Mouse (Mus musculus): ENCODE measurements around the gene Rcc1l. TPM values are rescaled to one million over a fixed set of nuclear protein-coding genes. Genes with fewer than 3 reads are reported as not detected.

Gene Rcc1l
- polyA plus RNA-seq, 1 experiment from 2014 or later = 14.7 TPM

DNA sequence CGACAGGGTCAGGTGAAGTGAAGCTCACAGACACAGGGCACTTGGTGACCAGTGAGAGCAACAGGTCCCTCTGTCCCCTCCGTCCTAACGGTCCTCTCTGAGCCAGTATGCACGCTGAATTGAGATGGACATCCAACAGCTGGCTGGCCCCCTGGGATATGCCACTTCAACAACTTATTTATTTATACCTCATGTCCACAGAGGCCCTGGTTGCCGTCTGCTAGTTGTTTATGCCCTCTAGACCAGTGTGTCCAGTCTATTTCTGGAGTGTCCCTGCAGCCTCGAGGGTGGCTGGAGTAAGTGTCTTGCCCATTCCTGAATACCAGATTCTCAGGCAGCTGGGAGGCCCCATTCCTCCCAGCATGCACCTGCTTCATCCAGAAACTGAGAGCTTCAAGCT, 52.7 kb downstream of the Rcc1l start:
- peaks cover 8% of the 10 kb centered on the region; the same call in 1 of the 2 replicates for H3K4me1 ChIP-seq (replicated peaks; ENCODE audit: control insufficient read depth, insufficient read depth, low read length)
- no peaks in the 10 kb centered on the region for H3K9me3 ChIP-seq (ENCODE audit: control insufficient read depth)
- ATAC-seq = no peak
- H3K27me3 ChIP-seq (replicated peaks; ENCODE audit: control insufficient read depth, insufficient read depth, low read length) = no peaks in the 10 kb centered on the region
- no peak for TF ChIP-seq CTCF (IDR thresholded peaks at IDR 0.05; ENCODE audit: low read depth)
- 69% methylated on average over 6 of the region's 6 CpGs for WGBS
- peaks cover 10% of the 10 kb centered on the region for H3K36me3 ChIP-seq (ENCODE audit: control insufficient read depth, insufficient read depth)
- H3K4me3 ChIP-seq (ENCODE audit: low read depth, low read length) = no peak overlapping the region
- H3K9ac ChIP-seq (ENCODE audit: low read depth, low read length) = no peak overlapping the region
- H3K27ac ChIP-seq (ENCODE audit: low read depth, low read length) = no peak overlapping the region
- H3K4me2 ChIP-seq (replicated peaks; ENCODE audit: low read depth) = no peak overlapping the region

DNA sequence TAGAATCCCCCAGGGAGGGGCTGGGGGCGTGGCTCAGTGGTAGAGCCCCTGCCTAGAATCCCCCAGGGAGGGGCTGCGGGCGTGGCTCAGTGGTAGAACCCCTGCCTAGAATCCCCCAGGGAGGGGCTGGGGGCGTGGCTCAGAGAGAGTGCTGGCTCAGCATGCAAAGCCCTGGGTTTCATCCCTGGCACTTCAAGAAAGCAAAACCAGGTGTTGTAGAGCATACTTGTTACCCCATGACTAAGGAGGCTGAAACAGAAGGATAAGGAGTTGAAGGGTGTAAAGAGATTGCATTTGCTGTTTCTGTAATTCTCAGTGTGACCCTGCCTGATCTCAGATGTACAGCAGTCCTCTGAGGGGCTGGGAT, 54.7 kb downstream of the Rcc1l start:
- no peak for TF ChIP-seq CTCF (IDR thresholded peaks at IDR 0.05; ENCODE audit: low read depth)
- Histone ChIP-seq H3K27ac (ENCODE audit: low read depth, low read length) (no peak overlapping the region), H3K4me1 (replicated peaks; ENCODE audit: control insufficient read depth, insufficient read depth, low read length) (peaks cover 10% of the 10 kb centered on the region; the same call in 1 of the 2 replicates), H3K4me3 (ENCODE audit: low read depth, low read length) (no peak overlapping the region), H3K9me3 (ENCODE audit: control insufficient read depth) (no peaks in the 10 kb centered on the region), H3K4me2 (replicated peaks; ENCODE audit: low read depth) (no peak overlapping the region), H3K9ac (ENCODE audit: low read depth, low read length) (no peak overlapping the region), H3K27me3 (replicated peaks; ENCODE audit: control insufficient read depth, insufficient read depth, low read length) (no peaks in the 10 kb centered on the region), H3K36me3 (ENCODE audit: control insufficient read depth, insufficient read depth) (peaks cover 7% of the 10 kb centered on the region)
- ATAC-seq = no peak
- 85% methylated on average over 4 of the region's 4 CpGs for WGBS

GRCm38 (mm10) chr5:134121138-134121892, 55.3 kb downstream of the Rcc1l start:
- Histone ChIP-seq H3K36me3 (ENCODE audit: control insufficient read depth, insufficient read depth) (peaks cover 3% of the 10 kb centered on the region; the same call in 1 of the 2 replicates), H3K4me3 (ENCODE audit: low read depth, low read length) (no peak overlapping the region), H3K9me3 (ENCODE audit: control insufficient read depth) (no peaks in the 10 kb centered on the region), H3K9ac (ENCODE audit: low read depth, low read length) (no peak overlapping the region), H3K27me3 (replicated peaks; ENCODE audit: control insufficient read depth, insufficient read depth, low read length) (no peaks in the 10 kb centered on the region), H3K4me2 (replicated peaks; ENCODE audit: low read depth) (no peak overlapping the region; the same call in 1 of the 2 replicates), H3K27ac (ENCODE audit: low read depth, low read length) (peak overlapping the region; percentile 9; the same call in 1 of the 2 replicates), H3K4me1 (replicated peaks; ENCODE audit: control insufficient read depth, insufficient read depth, low read length) (peaks cover 10% of the 10 kb centered on the region; the same call in 1 of the 2 replicates)
- WGBS = 46% methylated on average over 9 of the region's 9 CpGs
- peak; percentile 81 for ATAC-seq
- TF ChIP-seq CTCF (IDR thresholded peaks at IDR 0.05; ENCODE audit: low read depth) = no peak

GRCm38 (mm10) chr5:134120135-134120534, 56.4 kb downstream of the Rcc1l start:
- H3K4me2 ChIP-seq (replicated peaks; ENCODE audit: low read depth) = no peak overlapping the region
- H3K27me3 ChIP-seq (replicated peaks; ENCODE audit: control insufficient read depth, insufficient read depth, low read length) = no peaks in the 10 kb centered on the region
- no peak overlapping the region for H3K4me3 ChIP-seq (ENCODE audit: low read depth, low read length)
- no peaks in the 10 kb centered on the region for H3K9me3 ChIP-seq (ENCODE audit: control insufficient read depth)
- H3K36me3 ChIP-seq (ENCODE audit: control insufficient read depth, insufficient read depth) = peaks cover 3% of the 10 kb centered on the region; the same call in 1 of the 2 replicates
- TF ChIP-seq CTCF (IDR thresholded peaks at IDR 0.05; ENCODE audit: low read depth) = no peak
- H3K4me1 ChIP-seq (replicated peaks; ENCODE audit: control insufficient read depth, insufficient read depth, low read length) = peaks cover 10% of the 10 kb centered on the region; the same call in 1 of the 2 replicates
- H3K27ac ChIP-seq (ENCODE audit: low read depth, low read length) = peak overlapping the region; percentile 57; the same call in 1 of the 2 replicates
- 92% methylated on average over 3 of the region's 3 CpGs for WGBS
- H3K9ac ChIP-seq (ENCODE audit: low read depth, low read length) = no peak overlapping the region
- ATAC-seq = no peak

- no peak for TF ChIP-seq CTCF (IDR thresholded peaks at IDR 0.05; ENCODE audit: low read depth)
Observed at GRCm38 (mm10) chr5:134119481-134120120, 57.0 kb downstream of the Rcc1l start.

GRCm38 (mm10) chr5:134118798-134119407, 57.7 kb downstream of the Rcc1l start:
- H3K27me3 ChIP-seq (replicated peaks; ENCODE audit: control insufficient read depth, insufficient read depth, low read length) = no peaks in the 10 kb centered on the region
- no peak for TF ChIP-seq CTCF (IDR thresholded peaks at IDR 0.05; ENCODE audit: low read depth)
- no peak overlapping the region for H3K9ac ChIP-seq (ENCODE audit: low read depth, low read length)
- no peaks in the 10 kb centered on the region for H3K9me3 ChIP-seq (ENCODE audit: control insufficient read depth)
- peak overlapping the region; percentile 57 for H3K27ac ChIP-seq (ENCODE audit: low read depth, low read length)
- no peak overlapping the region for H3K4me2 ChIP-seq (replicated peaks; ENCODE audit: low read depth)
- H3K36me3 ChIP-seq (ENCODE audit: control insufficient read depth, insufficient read depth) = peaks cover 3% of the 10 kb centered on the region; the same call in 1 of the 2 replicates
- peaks cover 10% of the 10 kb centered on the region; the same call in 1 of the 2 replicates for H3K4me1 ChIP-seq (replicated peaks; ENCODE audit: control insufficient read depth, insufficient read depth, low read length)
- H3K4me3 ChIP-seq (ENCODE audit: low read depth, low read length) = no peak overlapping the region
- no peak for ATAC-seq
- 79% methylated on average over 15 of the region's 15 CpGs for WGBS

More at GRCm38 (mm10) chr5:134119481-134120120, 57.0 kb downstream of the Rcc1l start:
- H3K27me3 ChIP-seq (replicated peaks; ENCODE audit: control insufficient read depth, insufficient read depth, low read length) = no peaks in the 10 kb centered on the region
- H3K27ac ChIP-seq (ENCODE audit: low read depth, low read length) = peak overlapping the region; percentile 57; the same call in 1 of the 2 replicates
- no peaks in the 10 kb centered on the region for H3K9me3 ChIP-seq (ENCODE audit: control insufficient read depth)
- no peak overlapping the region for H3K4me3 ChIP-seq (ENCODE audit: low read depth, low read length)
- peak; percentile 62 for ATAC-seq
- H3K4me1 ChIP-seq (replicated peaks; ENCODE audit: control insufficient read depth, insufficient read depth, low read length) = peaks cover 10% of the 10 kb centered on the region; the same call in 1 of the 2 replicates
- no peak overlapping the region for H3K9ac ChIP-seq (ENCODE audit: low read depth, low read length)
- H3K36me3 ChIP-seq (ENCODE audit: control insufficient read depth, insufficient read depth) = peaks cover 3% of the 10 kb centered on the region; the same call in 1 of the 2 replicates
- 36% methylated on average over 10 of the region's 10 CpGs for WGBS
- 0 out of 2 replicates have a peak overlapping the region, but pooled peaks have one; percentile 9 for H3K4me2 ChIP-seq (replicated peaks; ENCODE audit: low read depth)

All from intestine, postnatal 0 days (tissue).